Mouse (Mus musculus) megakaryocyte, embryonic 14.5 days (primary cell): ENCODE results near the gene Sik3.

Experiments
- FLI1 ChIP-seq: IDR thresholded peaks from 2 replicates; pipeline ENCODE4 v1.6.1; 2012; ENCODE audit warnings: low read length, inconsistent platforms, mixed read lengths
- GATA1 ChIP-seq: IDR thresholded peaks from 3 replicates; pipeline ENCODE4 v1.6.1; 2012; ENCODE audit warnings: mixed read lengths, low read length, inconsistent platforms, borderline replicate concordance

- no peak for TF ChIP-seq GATA1
- no peak for TF ChIP-seq FLI1
Measured at GRCm38 (mm10) chr9:46092633-46093032, 80.0 kb downstream of the Sik3 start.
